Mouse (Mus musculus): ENCODE measurements at regions not wholly inside any gene's neighbourhood (a gene's known extent, or its start where the extent isn't known, plus 50 kb on each side); places are given as distances from the start of the nearest gene placed in this dataset.

DNA sequence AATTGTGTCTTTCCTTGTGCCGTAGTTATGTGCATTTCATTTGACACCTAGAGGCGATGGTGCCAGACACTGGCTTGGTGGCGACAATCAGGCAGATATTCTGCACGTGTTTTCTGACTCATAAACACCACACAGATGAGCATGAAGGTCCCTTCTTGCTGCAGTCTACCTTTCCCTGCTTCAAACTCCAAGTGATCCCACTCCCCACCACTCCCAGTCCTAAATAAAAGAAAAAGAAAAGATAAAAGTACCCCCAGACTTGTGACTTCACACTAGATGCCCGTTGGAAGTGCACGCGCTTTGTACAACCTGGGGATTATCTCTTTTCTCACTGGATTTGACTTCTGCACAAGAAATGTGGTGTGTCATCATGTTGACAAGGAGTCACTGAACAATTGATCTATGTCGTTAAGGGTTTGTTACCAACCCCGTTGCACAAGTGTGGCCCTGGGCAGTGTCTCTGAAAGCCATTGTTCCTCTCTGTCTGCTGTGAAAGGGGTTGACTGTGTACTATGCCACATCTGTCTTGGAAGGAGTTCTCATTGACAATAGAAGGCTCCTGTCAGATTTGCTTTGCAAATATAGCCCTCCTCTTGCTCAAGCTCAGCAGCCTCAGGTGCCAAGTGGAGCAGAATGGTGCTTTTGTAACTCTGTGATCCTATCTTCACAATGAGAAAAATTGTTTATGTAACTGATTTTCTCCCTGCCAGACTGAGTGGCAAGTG lies 140.1 kb downstream of the Ppp4r2 start:
- no peak for DNase-seq

DNA sequence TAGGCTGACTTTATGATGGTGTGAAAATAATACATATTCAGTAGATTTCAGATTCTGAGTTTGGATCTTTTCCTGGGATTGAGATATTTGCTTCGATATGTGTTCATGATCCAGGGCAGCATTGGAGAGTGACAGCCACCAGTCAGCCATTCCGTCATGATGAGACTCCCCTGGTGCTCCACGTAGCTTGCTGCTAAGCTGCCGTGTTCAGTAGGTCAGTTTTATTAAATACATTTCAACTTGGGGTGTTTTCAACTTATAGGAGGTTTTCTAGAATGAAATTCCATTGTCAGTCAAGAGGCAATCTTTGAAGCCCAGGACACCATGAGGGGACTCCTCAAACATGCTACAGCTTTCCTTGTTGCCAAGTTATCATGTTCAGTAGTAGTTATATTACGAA lies 141.3 kb downstream of the Ppp4r2 start:
- no peak for DNase-seq

DNA sequence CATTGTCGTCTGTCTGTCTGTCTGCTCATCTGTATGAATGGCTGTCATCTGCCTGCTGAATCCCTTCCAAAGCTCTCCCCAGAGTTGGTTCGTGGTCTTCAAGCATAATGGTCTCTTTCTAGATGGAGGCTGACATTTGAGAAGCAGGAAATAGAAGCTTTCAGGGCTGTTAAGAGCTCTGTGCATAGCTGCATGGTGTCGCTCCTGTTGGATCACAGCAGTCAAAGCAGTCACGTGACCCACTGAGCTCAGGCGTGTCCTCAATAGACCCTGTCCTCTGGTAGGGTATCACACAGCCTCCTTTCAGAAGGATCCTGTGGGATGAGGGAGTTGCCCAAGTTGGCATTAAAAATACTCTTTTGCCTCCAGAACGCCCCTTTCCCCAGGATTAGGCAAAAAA lies 142.4 kb downstream of the Ppp4r2 start:
- no peak for DNase-seq

DNA sequence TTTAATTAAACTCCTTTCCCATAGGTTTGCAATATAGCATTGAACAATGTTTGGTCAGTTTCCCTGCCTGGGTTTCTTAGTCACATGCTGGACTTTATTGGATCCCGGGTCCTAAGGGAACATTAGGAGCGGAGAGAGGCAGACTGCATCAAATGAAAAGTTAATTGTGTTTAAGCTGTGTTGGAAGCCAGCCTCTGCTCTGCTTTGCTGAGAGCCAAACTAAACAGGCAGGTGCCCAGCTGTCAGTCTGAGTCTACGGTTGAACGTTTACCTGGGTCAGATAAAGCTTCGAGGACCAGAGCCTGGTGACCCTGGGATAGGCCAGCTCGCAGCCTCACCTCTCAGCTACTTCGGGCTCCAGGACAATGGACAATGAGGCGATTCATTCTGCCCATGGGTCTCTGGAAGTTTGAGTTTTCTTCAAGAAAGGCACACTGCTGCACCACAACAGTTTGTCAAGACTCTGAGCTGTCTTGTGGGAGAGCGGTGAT lies 143.8 kb downstream of the Ppp4r2 start:
- DNase-seq: no peak

DNA sequence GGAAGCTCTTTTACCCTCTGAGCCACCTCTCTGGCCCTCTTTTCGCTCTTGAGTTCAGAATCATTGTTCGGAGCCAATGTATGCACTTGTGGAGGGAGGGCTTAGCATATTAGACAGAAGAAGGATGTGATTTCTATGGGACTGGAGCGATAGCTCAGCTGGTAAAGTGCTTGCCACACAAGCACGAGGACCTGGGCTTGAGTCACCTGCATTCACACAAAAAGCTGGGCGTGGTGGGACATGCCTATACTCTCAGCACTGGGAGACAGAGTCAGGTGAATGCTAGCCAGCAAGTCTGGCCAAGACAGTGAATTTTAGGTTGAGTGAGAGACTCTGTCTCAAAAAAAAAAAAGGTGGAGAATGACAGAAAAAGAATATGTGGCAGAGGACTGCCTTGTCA lies 144.7 kb downstream of the Ppp4r2 start:
- no peak for DNase-seq

DNA sequence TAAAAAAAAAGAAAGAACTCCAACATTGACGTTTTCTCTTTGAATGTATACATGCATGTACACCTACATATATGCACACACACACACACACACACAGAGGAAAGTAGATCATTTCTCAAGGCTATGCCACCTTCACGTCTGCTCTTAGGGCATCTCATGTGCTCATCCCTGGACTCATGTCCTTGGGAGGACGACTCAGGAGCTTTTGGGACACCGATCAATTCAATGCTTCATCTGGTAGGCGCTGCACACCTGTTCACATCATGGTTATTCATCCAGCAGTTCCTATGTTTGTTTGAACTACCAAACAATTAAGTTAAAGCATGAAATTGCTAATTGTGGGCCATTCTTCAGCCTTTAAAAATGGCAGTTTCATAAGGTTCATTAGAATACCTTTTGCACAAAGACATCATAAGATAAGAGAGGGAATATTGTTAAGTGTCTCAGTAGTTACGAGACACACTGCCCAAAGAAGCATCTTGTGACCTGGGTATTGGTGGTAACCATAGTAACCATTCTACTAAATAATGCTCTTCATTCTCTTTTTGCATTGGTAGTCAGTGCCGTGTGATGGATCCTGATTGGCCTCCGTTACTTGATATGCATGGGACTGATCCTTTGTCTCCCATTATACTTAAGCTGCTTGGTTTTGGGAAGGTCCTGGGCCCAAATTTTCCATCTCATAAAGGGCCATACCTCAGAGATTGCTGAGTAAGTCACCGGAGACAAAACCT lies 145.5 kb downstream of the Ppp4r2 start:
- DNase-seq: no peak

DNA sequence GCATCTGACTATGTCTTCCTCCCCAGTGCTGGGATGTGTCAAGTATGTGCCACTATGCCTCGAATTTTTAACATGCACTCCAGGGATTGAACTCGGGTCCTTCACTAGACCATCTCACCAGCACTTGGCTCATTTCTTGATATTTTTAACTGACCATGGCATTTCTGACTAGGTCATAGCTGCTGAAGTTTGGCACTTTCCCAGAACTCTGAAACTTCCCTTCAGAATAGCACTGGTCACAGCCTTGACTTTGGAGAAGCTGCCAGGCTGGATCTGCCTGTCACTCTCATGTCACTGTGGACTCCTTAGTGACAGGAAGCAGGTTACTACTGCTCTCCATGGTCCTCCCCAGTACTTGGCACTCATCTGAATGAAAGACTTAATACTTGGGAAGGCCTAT lies 146.7 kb downstream of the Ppp4r2 start:
- DNase-seq: no peak

DNA sequence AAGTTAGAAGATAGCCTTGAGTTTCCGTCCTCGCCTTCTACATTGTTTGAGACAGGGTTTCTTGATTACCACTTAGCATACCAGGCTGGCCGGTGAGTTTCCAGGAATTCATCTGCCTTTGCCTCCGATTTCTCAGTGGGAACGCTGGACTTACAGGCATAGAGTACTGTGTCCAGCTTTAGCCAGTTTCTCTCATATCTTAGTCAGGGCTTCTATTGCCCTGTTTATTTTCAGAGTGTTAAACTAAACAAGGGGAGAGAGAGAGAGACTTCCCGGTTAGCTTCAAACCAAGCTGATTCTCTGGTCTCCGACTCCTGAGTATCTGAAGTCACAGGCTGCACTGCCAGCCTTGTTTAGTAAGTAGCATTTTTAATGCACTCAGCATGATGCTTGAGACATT lies 151.4 kb downstream of the Ppp4r2 start:
- no peak for DNase-seq

DNA sequence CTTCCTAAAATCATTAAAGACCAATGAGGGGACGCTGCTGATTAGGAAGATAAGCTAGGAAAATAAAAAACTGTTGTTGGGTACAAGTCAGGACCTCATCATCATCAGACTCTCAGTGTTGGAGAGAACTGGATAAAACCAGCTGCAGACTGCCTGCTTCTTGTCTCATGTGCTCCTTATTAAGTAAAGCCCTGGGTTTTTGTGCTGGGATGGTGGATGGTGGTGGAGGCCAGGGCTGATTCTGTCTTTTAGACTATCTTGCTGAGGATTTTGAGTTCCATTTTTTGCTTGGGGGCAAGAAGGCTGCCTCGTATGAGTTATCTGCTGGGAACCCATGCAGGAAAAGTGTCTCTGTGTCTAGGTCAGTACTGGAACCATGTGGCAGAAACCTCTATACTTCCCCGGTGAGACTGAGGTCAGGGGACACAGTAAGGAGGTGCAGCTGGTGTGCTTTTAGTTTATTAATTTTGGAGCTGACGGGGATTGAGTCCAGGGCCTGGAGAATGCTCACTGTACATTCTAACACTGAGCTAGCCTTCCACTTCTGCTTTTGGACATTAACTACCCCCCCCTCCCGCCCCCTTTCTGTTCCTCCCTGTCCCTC lies 152.0 kb downstream of the Ppp4r2 start:
- DNase-seq: no peak

DNA sequence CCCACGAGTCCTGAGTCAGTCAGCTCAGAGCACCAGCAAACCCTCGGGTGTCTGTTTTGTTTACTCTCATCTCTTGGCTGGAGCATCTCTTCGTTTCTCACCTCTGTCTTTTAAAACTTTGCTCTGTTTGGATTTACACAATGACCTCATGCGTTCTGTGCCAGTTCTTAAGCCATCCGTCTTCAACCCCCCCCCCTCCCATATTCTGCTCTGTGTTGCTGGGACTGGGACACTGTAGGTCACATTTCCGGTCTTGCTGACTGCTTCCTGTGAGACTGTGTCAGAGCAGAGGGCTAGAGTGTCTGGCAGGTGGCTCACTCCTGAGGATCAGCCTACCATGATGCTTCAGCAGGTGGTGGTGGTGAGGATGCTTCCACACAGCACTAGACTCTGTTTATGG lies 155.1 kb downstream of the Ppp4r2 start:
- DNase-seq: no peak

DNA sequence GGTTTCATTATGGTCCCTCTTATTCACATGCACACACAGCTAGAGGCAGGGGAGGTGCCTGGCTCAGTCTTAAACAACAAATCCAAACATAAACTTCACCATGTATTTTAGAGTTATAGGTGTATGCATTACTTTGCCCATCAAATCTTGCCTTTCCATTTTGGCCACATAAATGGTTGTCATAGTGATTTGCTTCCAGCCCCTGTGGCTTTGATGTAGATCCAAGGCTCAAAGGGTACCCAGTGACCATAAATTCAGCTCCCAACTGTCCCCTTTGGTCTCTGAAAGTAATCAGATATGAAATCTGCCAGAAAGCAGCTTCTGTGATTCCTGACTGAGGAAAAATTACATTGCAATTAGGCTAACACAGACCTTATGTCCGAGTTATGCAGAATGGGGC lies 160.0 kb downstream of the Ppp4r2 start:
- no peak for DNase-seq

DNA sequence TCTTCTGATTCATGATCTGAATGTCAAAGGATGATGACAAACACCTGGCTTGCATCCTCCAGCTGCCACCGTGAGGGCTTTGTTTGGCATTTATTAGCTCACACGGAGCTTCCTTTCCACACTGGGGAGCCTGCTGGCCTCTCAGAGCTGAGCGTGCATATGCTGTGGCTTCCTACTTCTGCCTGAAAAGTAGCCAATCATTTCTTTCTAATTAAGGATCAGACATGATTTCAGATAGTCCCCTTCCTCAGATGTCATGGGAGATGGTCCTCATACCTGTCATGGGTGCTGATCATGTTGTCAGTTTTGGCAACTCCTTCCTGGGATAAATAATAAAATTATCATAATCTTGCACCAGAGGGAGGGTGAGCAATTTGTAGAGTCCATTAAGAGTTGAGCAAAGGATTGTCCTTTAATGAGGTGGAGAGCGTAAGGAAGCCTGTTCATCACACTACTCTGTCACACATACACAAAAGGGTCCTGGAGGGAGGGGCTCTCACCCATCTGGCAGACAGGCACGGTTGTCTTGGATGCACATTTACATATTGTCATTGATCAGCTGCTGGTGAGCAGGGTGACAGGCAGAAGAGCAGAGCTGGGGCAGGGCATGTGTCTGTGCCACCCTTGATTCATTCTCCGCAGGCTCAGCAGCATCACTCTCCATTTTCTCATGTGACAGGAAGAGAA lies 162.6 kb downstream of the Ppp4r2 start:
- no peak for DNase-seq

DNA sequence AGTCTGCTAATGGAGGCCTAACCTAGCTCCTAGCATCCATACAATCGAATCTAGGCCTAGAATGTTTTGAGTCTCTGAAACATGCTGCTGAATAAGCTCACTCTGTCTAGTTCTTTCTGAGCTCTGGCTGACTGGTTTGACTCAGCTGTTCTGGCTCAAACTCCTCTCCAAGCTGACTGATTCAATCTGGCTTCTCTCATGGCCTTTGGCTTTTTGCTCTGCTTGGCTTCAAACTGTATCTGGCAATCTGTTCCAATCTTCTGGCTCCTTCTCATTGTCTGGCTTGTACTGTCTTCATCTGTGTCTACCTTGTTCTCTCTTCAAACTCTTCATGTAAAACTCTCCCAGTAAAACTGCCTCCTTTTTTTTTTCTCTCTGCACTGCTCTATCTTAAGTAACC lies 164.9 kb downstream of the Ppp4r2 start:
- DNase-seq: no peak

DNA sequence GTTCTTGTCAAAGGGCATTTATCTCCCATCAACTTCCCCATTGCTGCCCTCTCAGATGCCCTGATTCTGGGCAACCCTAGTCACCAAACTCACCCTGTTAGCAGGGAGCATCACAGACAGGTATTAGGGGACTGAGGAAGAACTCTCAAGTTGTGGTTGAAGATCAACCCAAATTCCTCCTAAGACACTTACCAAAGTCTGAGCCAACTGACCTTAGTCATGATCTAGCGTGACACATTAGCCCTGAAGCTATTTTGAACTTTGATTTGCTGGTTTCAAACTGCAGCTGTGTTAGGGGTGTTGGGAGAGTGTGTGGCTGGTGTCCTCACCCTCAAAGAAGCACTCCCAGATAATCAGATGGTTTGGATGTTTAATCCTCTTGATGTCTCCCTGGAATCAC lies 170.5 kb downstream of the Ppp4r2 start:
- no peak for DNase-seq

DNA sequence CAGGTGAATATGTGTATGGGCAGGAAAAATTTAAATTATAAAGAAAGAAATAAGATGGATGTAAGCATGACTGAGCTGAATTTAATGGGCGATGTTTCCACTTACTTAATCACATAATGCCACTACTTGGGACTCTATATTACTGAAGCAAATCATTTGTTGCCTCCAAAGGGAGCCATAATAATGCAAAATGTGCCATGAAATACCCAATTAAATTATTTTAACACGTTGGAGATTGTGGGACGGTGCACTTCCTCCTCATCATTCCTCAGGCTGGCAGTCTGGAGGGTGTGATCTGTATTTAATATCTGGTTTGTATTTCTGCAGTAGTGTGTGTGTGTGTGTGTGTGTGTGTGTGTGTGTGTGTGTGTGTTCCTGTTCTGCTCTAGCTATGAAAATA lies 188.2 kb downstream of the Ppp4r2 start:
- no peak for DNase-seq

DNA sequence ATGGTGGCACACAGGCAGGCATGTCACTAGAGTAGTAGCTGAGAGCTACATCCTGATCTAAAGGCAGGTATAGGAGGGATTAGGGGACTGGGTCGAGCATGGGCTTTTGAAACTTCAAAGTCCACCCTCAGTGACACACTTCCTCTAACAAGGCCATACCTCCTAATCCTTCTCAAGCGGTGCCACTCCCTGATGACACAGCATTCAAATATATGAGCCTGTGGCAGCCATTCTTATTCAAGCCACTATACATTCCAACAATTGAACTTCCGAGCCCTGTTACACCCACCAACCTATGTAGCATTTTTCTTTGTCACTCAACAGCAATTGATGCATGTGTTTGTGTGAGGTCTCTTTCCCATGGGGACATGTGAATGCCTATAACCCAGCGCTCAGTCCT lies 192.4 kb downstream of the Ppp4r2 start:
- DNase-seq: no peak

DNA sequence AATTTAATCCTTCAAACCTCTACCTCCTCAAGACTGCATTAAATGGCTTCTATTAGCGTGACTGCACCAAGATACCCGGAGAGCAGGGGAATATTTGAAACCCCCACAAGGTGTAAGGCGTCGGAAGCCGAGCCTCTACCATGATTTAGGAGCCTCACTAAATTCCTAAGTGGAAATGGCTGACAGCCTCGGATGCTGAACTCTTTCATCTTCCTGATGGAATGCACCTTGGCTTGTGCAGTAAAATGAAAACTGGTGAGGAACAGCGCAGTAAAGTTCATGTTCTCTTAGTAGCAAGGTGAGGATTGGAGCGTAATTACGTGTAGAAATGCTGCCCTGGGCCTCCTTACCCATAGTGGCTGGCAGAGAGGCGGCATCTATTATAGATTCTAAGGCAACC lies 194.0 kb downstream of the Ppp4r2 start:
- no peak for DNase-seq

DNA sequence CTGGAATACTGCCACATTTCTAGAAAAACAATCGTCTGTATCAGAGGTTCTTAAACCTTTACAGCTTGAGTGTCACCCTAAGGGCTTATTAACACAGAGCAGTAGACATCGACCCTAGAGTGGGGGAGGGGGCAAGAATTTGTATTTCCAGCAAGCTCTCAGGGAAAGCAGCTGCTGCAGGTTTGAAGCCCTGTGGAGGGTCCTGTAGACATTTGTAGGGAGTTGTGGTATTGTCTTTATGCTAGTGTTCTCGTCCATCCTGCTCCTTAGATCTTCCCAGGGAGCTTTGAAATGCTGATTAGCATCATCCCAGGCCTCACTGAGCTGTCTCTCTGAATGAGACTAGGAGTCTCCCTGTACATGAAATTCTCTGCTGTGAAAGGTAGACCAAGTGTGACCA lies 196.0 kb downstream of the Ppp4r2 start:
- DNase-seq: no peak

DNA sequence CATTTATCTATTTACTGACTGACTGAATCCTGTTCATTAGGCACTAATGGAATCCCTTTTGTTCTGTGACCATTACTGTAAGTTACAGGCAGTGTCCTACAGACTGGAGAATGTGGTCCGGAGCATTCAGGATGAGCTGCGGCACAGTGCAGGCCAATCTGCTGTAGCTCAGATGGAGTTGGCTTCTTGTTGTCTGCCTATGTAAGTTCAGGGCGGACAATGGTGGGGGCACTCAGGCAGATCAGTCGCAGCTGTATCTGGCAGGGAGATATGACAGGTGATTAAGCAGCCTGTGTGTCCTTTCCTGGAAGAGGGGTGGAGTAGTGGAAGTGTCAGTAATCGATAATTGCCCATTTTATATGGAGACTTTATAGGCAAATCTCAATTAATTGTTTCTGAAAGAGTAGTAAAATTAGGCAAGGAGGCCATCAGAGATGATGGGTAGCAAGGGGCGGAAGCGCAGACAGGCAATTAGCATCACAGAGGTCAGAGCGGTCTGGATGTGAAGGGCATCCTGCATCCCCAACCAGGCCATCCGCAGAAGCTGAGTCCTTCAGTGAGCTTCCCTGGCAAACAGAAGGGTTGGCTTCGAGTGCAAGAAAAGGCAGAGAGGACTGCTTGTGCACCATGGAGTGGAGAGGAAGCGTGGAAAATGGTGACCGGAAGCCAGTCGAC lies 197.2 kb downstream of the Ppp4r2 start:
- no peak for DNase-seq

DNA sequence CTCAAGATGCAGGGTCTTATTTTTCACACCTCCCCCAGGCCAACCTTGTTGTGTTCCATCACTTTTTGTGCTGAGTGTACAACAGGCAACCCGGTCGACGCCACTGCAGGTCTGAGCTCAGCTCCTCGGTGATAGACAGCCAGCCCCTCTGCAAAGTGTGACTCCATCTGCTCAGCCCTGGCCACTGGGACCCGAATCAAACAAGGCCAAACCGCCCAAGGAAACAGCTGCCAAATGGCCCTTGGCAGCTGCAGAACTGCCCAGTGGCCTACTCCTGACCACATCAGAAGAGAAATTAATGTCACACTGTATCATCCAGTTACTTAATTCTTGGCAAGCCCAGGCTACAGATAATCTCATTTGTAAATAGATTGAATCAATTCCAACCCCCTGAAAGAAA lies 213.3 kb downstream of the Ppp4r2 start:
- no peak for DNase-seq

DNA sequence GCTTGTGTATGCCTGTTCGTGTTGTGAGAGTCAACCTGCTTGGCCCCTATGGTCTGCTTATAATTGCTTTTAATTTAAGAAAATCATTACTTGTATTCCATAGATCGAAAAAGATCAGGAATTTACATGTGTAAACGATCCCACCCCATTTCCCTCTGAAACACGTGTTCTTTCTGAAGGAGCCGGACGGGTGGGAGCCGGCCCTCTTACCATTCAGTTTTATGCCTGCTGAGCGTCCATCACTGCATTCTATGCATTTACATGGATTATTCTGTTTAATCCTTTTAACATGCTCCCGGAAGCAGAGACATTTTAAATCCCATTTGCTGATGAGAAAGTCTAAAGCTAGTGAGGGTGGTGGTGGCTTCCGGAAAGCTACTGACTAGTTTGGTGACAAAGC lies 213.8 kb downstream of the Ppp4r2 start:
- DNase-seq: no peak

DNA sequence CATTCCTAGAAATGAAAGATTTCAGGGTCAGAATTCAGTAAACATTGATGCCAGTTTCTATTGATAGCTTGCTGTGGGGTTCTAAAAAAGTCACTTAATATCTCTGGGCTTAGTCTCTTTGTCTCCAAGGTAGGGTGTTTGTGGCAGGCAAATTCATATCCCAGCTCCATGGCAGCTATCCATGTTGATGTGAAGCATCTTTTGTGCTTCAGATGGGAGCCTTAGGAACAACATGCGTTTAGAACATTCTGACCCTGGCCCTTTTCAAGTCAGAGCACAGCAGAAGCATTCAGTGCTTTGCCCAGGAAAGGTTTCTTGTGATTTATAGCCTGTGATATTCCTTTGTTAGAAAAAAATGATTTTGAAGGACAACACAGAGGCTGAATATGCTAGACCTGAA lies 215.0 kb downstream of the Ppp4r2 start:
- no peak for DNase-seq

DNA sequence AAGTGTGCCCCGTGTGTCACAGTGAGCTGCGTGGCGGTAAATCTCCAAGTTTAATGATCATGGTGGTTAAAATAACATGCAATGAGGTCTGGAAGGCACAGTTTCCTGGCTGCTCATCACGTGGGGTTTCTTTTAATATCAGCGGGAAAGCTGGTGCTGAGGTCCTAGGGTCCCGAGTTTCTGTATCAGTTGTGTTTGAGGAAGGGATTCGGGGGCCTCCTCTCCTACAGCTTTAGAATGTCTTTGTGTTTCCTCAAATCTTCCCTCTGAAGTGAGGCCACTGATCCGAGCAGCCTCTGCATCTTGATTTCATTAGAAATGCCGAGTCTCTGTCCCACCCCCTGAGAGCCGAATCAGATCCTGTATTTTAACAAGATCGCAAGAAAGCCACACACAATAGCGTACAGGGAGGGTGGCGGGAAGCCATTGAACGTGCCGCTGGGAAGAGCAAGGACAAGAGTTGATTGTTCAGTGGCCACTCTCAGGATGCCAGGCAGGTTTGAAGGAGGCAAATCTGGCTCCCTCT lies 215.5 kb downstream of the Ppp4r2 start:
- DNase-seq: no peak
